Mouse (Mus musculus) lung, postnatal 0 days (tissue): ENCODE measurements around the gene Olfr623.

ENCODE experiments used
- CTCF ChIP-seq: IDR thresholded peaks from 2 replicates; pipeline ENCODE4 v1.5.1; 2016; ENCODE audit warnings: antibody characterized with exemption, mild to moderate bottlenecking
- EP300 ChIP-seq: IDR thresholded peaks from 2 replicates; pipeline ENCODE4 v1.6.1; 2016; ENCODE audit warnings: antibody characterized with exemption, mild to moderate bottlenecking, control low read depth

- TF ChIP-seq EP300 (no peak), CTCF (no peak)
These were observed 26.7 kb downstream of the Olfr623 start for GRCm38 (mm10) chr7:103636795-103637194.
